Mouse (Mus musculus) midbrain, embryonic 14.5 days (tissue): ENCODE data around the gene Ssu72. TPM values are rescaled to one million over a fixed set of nuclear protein-coding genes. Genes with fewer than 3 reads are reported as not detected.

ENCODE experiments used
- ATAC-seq: fragments of 200-750 bp; cut with Nextera tagmentation; 2 replicates; pipeline ENCODE4 v1.8.0; 2017; ENCODE audit warnings: moderate number of reproducible peaks, moderate library complexity; ENCODE audit not compliant: low FRiP score, low TSS enrichment
- DNase-seq: peaks from one replicate; pipeline ENCODE4 v3.0.0-alpha.2; 2015
- H3K27ac ChIP-seq: fragments of 300-500 bp; sonication (generic); replicated peaks from 2 replicates; pipeline ENCODE4 v1.5.1; 2014; ENCODE audit warnings: mild to moderate bottlenecking, low read depth, low read length, moderate library complexity
- H3K27me3 ChIP-seq: fragments of 300-500 bp; sonication (generic); 2 replicates; pipeline ENCODE4 v1.6.1; 2014; ENCODE audit warnings: low read length, control low read depth, mixed read lengths; ENCODE audit not compliant: control insufficient read depth, insufficient read depth
- H3K36me3 ChIP-seq: fragments of 300-500 bp; sonication (generic); 2 replicates; pipeline ENCODE4 v1.6.1; 2014; ENCODE audit warnings: low read length, control low read depth; ENCODE audit not compliant: control insufficient read depth, insufficient read depth
- H3K4me1 ChIP-seq: fragments of 300-500 bp; sonication (generic); 2 replicates; pipeline ENCODE4 v1.6.1; 2014; ENCODE audit warnings: mild to moderate bottlenecking, antibody characterized with exemption, low read length, control low read depth; ENCODE audit not compliant: control insufficient read depth, insufficient read depth
- H3K4me2 ChIP-seq: fragments of 300-500 bp; sonication (generic); 2 replicates; pipeline ENCODE4 v1.6.1; 2014; ENCODE audit warnings: mild to moderate bottlenecking, low read length, moderate library complexity
- H3K4me3 ChIP-seq: fragments of 300-500 bp; sonication (generic); replicated peaks from 2 replicates; pipeline ENCODE4 v1.5.1; 2014; ENCODE audit warnings: low read depth, low read length
- H3K9ac ChIP-seq: fragments of 300-500 bp; sonication (generic); replicated peaks from 2 replicates; pipeline ENCODE4 v1.6.1; 2014; ENCODE audit warnings: mild to moderate bottlenecking, low read length, moderate library complexity
- H3K9me3 ChIP-seq: fragments of 300-500 bp; sonication (generic); 2 replicates; pipeline ENCODE4 v1.6.1; 2016; ENCODE audit warnings: low read length, control low read depth, mixed read lengths; ENCODE audit not compliant: control insufficient read depth
- WGBS: fragments of 180-500 bp; shearing (Covaris S2); extraction: QIAGEN DNeasy Blood & Tissue Kit; methylation state at CpG from one replicate; pipeline ENCODE4 v1.1.7; 2014; 5-methylcytosine and 5-hydroxymethylcytosine counted together
- polyA plus RNA-seq: library from polyadenylated mRNA; unstranded; fragments of >200 nt; fragmentation: Nextera tagmentation; extraction: Ambion mirVana; gene quantifications from 2 replicates; pipeline ENCODE4 v1.2.1, GENCODE M21; 2014

Gene Ssu72
- polyA plus RNA-seq, 1 experiment from 2014 or later = 162 TPM

- no peak for DNase-seq
- no peak for ATAC-seq
- 84% methylated on average over 2 of the region's 2 CpGs for WGBS
- no peak overlapping the region for H3K4me2 ChIP-seq
- no peaks in the 10 kb centered on the region for H3K9me3 ChIP-seq
- H3K36me3 ChIP-seq = no peaks in the 10 kb centered on the region
- H3K27me3 ChIP-seq = peaks cover 24% of the 10 kb centered on the region; the same call in 1 of the 2 replicates
- H3K4me1 ChIP-seq = peaks cover 19% of the 10 kb centered on the region; the same call in 1 of the 2 replicates
- no peak overlapping the region for H3K27ac ChIP-seq
- no peak overlapping the region for H3K4me3 ChIP-seq
- H3K9ac ChIP-seq = no peak overlapping the region
These were observed 67.1 kb downstream of the Ssu72 start for GRCm38 (mm10) chr4:155771706-155772105.

GRCm38 (mm10) chr4:155772786-155773185 lies 68.2 kb downstream of the Ssu72 start:
- peaks cover 24% of the 10 kb centered on the region; the same call in 1 of the 2 replicates for H3K27me3 ChIP-seq
- ATAC-seq = no peak

GRCm38 (mm10) chr4:155773335-155774078 lies 68.9 kb downstream of the Ssu72 start:
- Histone ChIP-seq H3K36me3 (no peaks in the 10 kb centered on the region), H3K4me1 (peaks cover 19% of the 10 kb centered on the region; the same call in 1 of the 2 replicates), H3K9ac (no peak overlapping the region), H3K27me3 (peaks cover 24% of the 10 kb centered on the region; the same call in 1 of the 2 replicates), H3K4me2 (peak overlapping the region; percentile 67), H3K4me3 (peak overlapping the region; percentile 36), H3K9me3 (no peaks in the 10 kb centered on the region), H3K27ac (no peak overlapping the region)
- DNase-seq (no peak), ATAC-seq (no peak)
- WGBS = 36% methylated on average over 5 of the region's 5 CpGs

More at GRCm38 (mm10) chr4:155772786-155773185, 68.2 kb downstream of the Ssu72 start:
- WGBS = 88% methylated on average over 13 of the region's 13 CpGs
- Histone ChIP-seq H3K4me1 (peaks cover 19% of the 10 kb centered on the region; the same call in 1 of the 2 replicates), H3K4me2 (peak overlapping the region; percentile 67; the same call in 1 of the 2 replicates), H3K27ac (no peak overlapping the region), H3K9ac (no peak overlapping the region), H3K9me3 (no peaks in the 10 kb centered on the region), H3K4me3 (no peak overlapping the region), H3K36me3 (no peaks in the 10 kb centered on the region)
- DNase-seq = no peak

- no peaks in the 10 kb centered on the region for H3K9me3 ChIP-seq
- peak within 1 kb of the TSS; percentile 67 for H3K4me2 ChIP-seq
- peaks cover 24% of the 10 kb centered on the region; the same call in 1 of the 2 replicates for H3K27me3 ChIP-seq
- DNase-seq (peak; percentile 90), ATAC-seq (peak; percentile 72)
- H3K4me3 ChIP-seq = peak within 1 kb of the TSS; percentile 36
- peak within 1 kb of the TSS; percentile 53 for H3K27ac ChIP-seq
- H3K4me1 ChIP-seq = peaks cover 19% of the 10 kb centered on the region; the same call in 1 of the 2 replicates
- H3K9ac ChIP-seq = peak within 1 kb of the TSS; percentile 52
- H3K36me3 ChIP-seq = no peaks in the 10 kb centered on the region
- 1% methylated on average over 35 of the region's 35 CpGs for WGBS
These were observed 69.7 kb downstream of the Ssu72 start, which contains the start of gene Vwa1 for GRCm38 (mm10) chr4:155774280-155774754. Vwa1 (minus strand) TSS chr4:155774698.

GRCm38 (mm10) chr4:155774971-155775740 lies 70.6 kb downstream of the Ssu72 start:
- 68% methylated on average over 9 of the region's 9 CpGs for WGBS
- H3K9me3 ChIP-seq = no peaks in the 10 kb centered on the region
- ATAC-seq (no peak), DNase-seq (peak; percentile 48)
- peak overlapping the region; percentile 36 for H3K4me3 ChIP-seq
- peak overlapping the region; percentile 53 for H3K27ac ChIP-seq
- peaks cover 24% of the 10 kb centered on the region; the same call in 1 of the 2 replicates for H3K27me3 ChIP-seq
- peak overlapping the region; percentile 67 for H3K4me2 ChIP-seq
- no peaks in the 10 kb centered on the region for H3K36me3 ChIP-seq
- H3K9ac ChIP-seq = peak overlapping the region; percentile 52
- peaks cover 16% of the 10 kb centered on the region; the same call in 1 of the 2 replicates for H3K4me1 ChIP-seq

- H3K27ac ChIP-seq = 0 out of 2 replicates have a peak overlapping the region, but pooled peaks have one; percentile 13
These were observed 71.3 kb downstream of the Ssu72 start for GRCm38 (mm10) chr4:155775855-155776254.

GRCm38 (mm10) chr4:155776704-155777335 lies 72.2 kb downstream of the Ssu72 start:
- DNase-seq = no peak
- Histone ChIP-seq H3K36me3 (no peaks in the 10 kb centered on the region), H3K4me2 (no peak overlapping the region), H3K9me3 (no peaks in the 10 kb centered on the region), H3K9ac (no peak overlapping the region), H3K27ac (no peak overlapping the region), H3K4me3 (no peak overlapping the region), H3K4me1 (peaks cover 12% of the 10 kb centered on the region; the same call in 1 of the 2 replicates), H3K27me3 (peaks cover 24% of the 10 kb centered on the region; the same call in 1 of the 2 replicates)
- no peak for ATAC-seq
- WGBS = 34% methylated on average over 2 of the region's 2 CpGs

More at GRCm38 (mm10) chr4:155775855-155776254, 71.3 kb downstream of the Ssu72 start:
- Histone ChIP-seq H3K27me3 (peaks cover 24% of the 10 kb centered on the region; the same call in 1 of the 2 replicates), H3K4me3 (no peak overlapping the region), H3K9ac (no peak overlapping the region), H3K36me3 (no peaks in the 10 kb centered on the region), H3K4me2 (no peak overlapping the region), H3K4me1 (peaks cover 12% of the 10 kb centered on the region; the same call in 1 of the 2 replicates), H3K9me3 (no peaks in the 10 kb centered on the region)
- DNase-seq (no peak), ATAC-seq (no peak)
- WGBS = 83% methylated on average over 3 of the region's 3 CpGs

- ATAC-seq (no peak), DNase-seq (no peak)
- H3K36me3 ChIP-seq = no peaks in the 10 kb centered on the region
- H3K9ac ChIP-seq = no peak overlapping the region
- H3K4me1 ChIP-seq = peaks cover 12% of the 10 kb centered on the region; the same call in 1 of the 2 replicates
- peaks cover 18% of the 10 kb centered on the region; the same call in 1 of the 2 replicates for H3K27me3 ChIP-seq
- H3K9me3 ChIP-seq = no peaks in the 10 kb centered on the region
- no peak overlapping the region for H3K4me2 ChIP-seq
- H3K4me3 ChIP-seq = no peak overlapping the region
- H3K27ac ChIP-seq = no peak overlapping the region
- 83% methylated on average over 2 of the region's 2 CpGs for WGBS
These were observed 73.2 kb downstream of the Ssu72 start for GRCm38 (mm10) chr4:155777816-155778215.
